Mouse (Mus musculus): Measurements from ENCODE around the gene Mpeg1. TPM values are rescaled to one million over a fixed set of nuclear protein-coding genes. Genes with fewer than 3 reads are reported as not detected.

Mpeg1 gene
- polyA plus RNA-seq (2014; fragmentation: Nextera tagmentation; extraction: Ambion mirVana): 0.28 and 0.41 TPM in 2 replicates

DNA sequence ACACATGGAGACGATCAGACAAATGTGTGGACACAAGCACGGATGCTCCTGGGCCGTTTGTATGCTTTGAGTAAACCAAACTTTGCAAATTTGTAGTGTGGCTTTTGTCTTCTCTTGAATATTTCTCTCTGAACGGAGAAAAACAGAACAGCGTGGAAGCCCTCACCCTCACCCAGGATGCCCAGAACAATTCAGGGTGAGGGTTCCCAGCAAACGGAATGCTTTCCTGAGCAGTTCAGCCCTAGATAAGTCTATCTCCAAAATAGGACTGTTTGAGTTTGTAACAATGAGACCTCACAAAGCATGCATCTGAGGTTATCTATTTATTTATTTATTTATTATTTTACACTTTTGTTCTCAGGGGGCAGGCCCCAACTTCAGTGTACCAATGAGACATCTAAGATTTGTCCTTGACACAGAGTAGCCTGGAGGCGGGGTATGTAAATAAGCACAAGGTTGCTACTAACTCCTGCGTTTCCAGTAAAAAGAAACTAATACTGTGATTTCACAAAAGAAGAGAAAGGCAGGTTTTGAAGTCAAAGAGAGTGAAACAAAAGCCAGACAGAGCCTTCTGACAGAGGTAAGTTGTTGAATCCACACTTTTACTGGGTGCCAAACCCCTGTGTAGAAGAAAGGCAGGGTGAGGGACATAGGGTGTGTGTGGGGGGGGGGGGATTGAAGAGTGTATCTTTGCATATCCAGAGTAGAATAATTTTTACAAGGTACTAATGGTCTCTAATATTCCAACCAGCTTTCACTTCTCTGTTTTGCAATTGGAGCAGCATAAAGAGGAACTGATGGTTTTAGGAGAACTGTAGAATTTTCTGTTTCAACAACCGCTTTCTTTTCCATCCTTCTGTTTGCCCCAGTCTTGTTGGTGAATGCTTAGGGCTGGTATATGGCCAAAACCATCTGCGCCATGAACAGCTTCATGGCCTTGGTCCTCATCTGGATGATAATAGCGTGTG is at the start of gene Mpeg1:
Gene Mpeg1, plus strand, starts transcription at position 498 of the 968 bp plus-strand sequence.
- Histone ChIP-seq H3K9ac (ENCODE audit: low read length) (no peak within 1 kb of the TSS), H3K9me3 (ENCODE audit: control insufficient read depth, low read length) (no peaks in the 10 kb centered on the region), H3K27me3 (ENCODE audit: control insufficient read depth, insufficient read depth, low read length) (no peaks in the 10 kb centered on the region), H3K4me2 (ENCODE audit: low read depth, low read length, severe bottlenecking) (no peak within 1 kb of the TSS), H3K27ac (ENCODE audit: low read depth, low read length) (no peak within 1 kb of the TSS), H3K4me3 (ENCODE audit: low read depth, low read length) (no peak within 1 kb of the TSS), H3K36me3 (ENCODE audit: control insufficient read depth, insufficient read depth, low read length) (no peaks in the 10 kb centered on the region), H3K4me1 (replicated peaks; ENCODE audit: control insufficient read depth, insufficient read depth, low read length) (no peaks in the 10 kb centered on the region)
- DNase-seq (ENCODE audit: low spot score): peak; percentile 31
- 86% methylated on average over 11 of the region's 11 CpGs for WGBS
- ATAC-seq (replicated peaks; ENCODE audit: low FRiP score): no peak

GRCm38 (mm10) chr19:12413737-12414136 is 46.8 kb upstream of the Mpeg1 start:
- Histone ChIP-seq H3K9me3 (ENCODE audit: control insufficient read depth, low read length) (no peaks in the 10 kb centered on the region), H3K4me2 (ENCODE audit: low read depth, low read length, severe bottlenecking) (no peak overlapping the region), H3K36me3 (ENCODE audit: control insufficient read depth, insufficient read depth, low read length) (no peaks in the 10 kb centered on the region), H3K27me3 (ENCODE audit: control insufficient read depth, insufficient read depth, low read length) (no peaks in the 10 kb centered on the region), H3K4me3 (ENCODE audit: low read depth, low read length) (no peak overlapping the region), H3K27ac (ENCODE audit: low read depth, low read length) (no peak overlapping the region), H3K9ac (ENCODE audit: low read length) (no peak overlapping the region), H3K4me1 (replicated peaks; ENCODE audit: control insufficient read depth, insufficient read depth, low read length) (no peaks in the 10 kb centered on the region)
- DNase-seq (ENCODE audit: low spot score) (no peak), ATAC-seq (replicated peaks; ENCODE audit: low FRiP score) (no peak)

GRCm38 (mm10) chr19:12417361-12417760 is 43.2 kb upstream of the Mpeg1 start, which contains the start of gene Olfr1441:
Gene Olfr1441, plus strand, starts transcription at chr19:12417433.
- no peaks in the 10 kb centered on the region for H3K27me3 ChIP-seq (ENCODE audit: control insufficient read depth, insufficient read depth, low read length)
- no peak within 1 kb of the TSS for H3K4me3 ChIP-seq (ENCODE audit: low read depth, low read length)
- H3K9ac ChIP-seq (ENCODE audit: low read length): no peak within 1 kb of the TSS
- no peak within 1 kb of the TSS for H3K27ac ChIP-seq (ENCODE audit: low read depth, low read length)
- no peaks in the 10 kb centered on the region for H3K4me1 ChIP-seq (replicated peaks; ENCODE audit: control insufficient read depth, insufficient read depth, low read length)
- H3K4me2 ChIP-seq (ENCODE audit: low read depth, low read length, severe bottlenecking): no peak within 1 kb of the TSS
- DNase-seq (ENCODE audit: low spot score) (no peak), ATAC-seq (replicated peaks; ENCODE audit: low FRiP score) (no peak)
- H3K9me3 ChIP-seq (ENCODE audit: control insufficient read depth, low read length): no peaks in the 10 kb centered on the region
- H3K36me3 ChIP-seq (ENCODE audit: control insufficient read depth, insufficient read depth, low read length): no peaks in the 10 kb centered on the region

GRCm38 (mm10) chr19:12418312-12418711 is 42.3 kb upstream of the Mpeg1 start:
- no peak for DNase-seq (ENCODE audit: low spot score)
- H3K4me2 ChIP-seq (ENCODE audit: low read depth, low read length, severe bottlenecking): no peak overlapping the region
- no peaks in the 10 kb centered on the region for H3K27me3 ChIP-seq (ENCODE audit: control insufficient read depth, insufficient read depth, low read length)
- H3K36me3 ChIP-seq (ENCODE audit: control insufficient read depth, insufficient read depth, low read length): no peaks in the 10 kb centered on the region
- no peak for ATAC-seq (replicated peaks; ENCODE audit: low FRiP score)
- no peak overlapping the region for H3K4me3 ChIP-seq (ENCODE audit: low read depth, low read length)
- no peaks in the 10 kb centered on the region for H3K4me1 ChIP-seq (replicated peaks; ENCODE audit: control insufficient read depth, insufficient read depth, low read length)
- H3K9me3 ChIP-seq (ENCODE audit: control insufficient read depth, low read length): no peaks in the 10 kb centered on the region
- H3K27ac ChIP-seq (ENCODE audit: low read depth, low read length): no peak overlapping the region
- WGBS: 91% methylated on average over 3 of the region's 3 CpGs
- no peak overlapping the region for H3K9ac ChIP-seq (ENCODE audit: low read length)

DNA sequence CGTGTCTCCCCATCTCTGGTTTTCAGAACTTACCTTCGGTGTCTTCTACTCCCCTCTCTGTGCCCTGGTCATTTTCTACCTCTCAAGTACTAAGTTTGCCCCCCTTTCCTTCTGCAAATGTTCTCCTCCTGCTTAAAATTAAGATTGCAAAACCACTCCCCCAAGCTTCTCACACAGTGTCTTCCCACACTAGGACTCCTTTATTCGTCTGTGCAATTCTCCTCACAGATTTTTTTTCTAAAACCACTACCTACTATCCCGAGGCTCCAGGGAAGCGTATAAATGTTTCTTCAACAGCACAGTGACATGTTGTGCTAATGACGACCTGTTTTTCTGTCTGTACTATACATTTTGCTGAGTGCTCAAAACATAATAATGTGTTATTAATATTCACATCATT is 40.0 kb upstream of the Mpeg1 start:
- H3K4me2 ChIP-seq (ENCODE audit: low read depth, low read length, severe bottlenecking): no peak overlapping the region
- ATAC-seq (replicated peaks; ENCODE audit: low FRiP score) (no peak), DNase-seq (ENCODE audit: low spot score) (no peak)
- no peaks in the 10 kb centered on the region for H3K9me3 ChIP-seq (ENCODE audit: control insufficient read depth, low read length)
- WGBS: 83% methylated on average over 6 of the region's 6 CpGs
- H3K4me1 ChIP-seq (replicated peaks; ENCODE audit: control insufficient read depth, insufficient read depth, low read length): no peaks in the 10 kb centered on the region
- H3K9ac ChIP-seq (ENCODE audit: low read length): no peak overlapping the region
- H3K27me3 ChIP-seq (ENCODE audit: control insufficient read depth, insufficient read depth, low read length): no peaks in the 10 kb centered on the region
- no peaks in the 10 kb centered on the region for H3K36me3 ChIP-seq (ENCODE audit: control insufficient read depth, insufficient read depth, low read length)
- no peak overlapping the region for H3K4me3 ChIP-seq (ENCODE audit: low read depth, low read length)
- H3K27ac ChIP-seq (ENCODE audit: low read depth, low read length): no peak overlapping the region

DNA sequence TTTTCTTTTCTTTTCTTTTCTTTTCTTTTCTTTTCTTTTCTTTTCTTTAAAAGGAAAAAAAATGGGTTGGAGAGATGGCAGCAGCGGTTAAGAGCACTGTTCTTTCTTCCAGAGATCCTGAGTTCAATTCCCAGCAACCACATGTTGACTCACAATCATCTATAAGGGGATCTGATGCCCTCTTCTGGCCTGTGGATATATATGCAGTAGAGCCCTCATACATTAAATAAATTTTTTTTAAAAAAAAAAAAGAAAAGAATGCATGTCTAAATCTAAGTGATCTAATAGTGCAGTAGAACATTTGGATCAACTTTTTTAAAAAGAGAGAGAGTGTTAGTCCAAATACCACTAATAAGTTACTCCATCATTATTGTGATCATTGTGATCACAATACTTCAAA is 38.9 kb upstream of the Mpeg1 start:
- Histone ChIP-seq H3K9ac (ENCODE audit: low read length) (no peak overlapping the region), H3K9me3 (ENCODE audit: control insufficient read depth, low read length) (no peaks in the 10 kb centered on the region), H3K4me1 (replicated peaks; ENCODE audit: control insufficient read depth, insufficient read depth, low read length) (no peaks in the 10 kb centered on the region), H3K36me3 (ENCODE audit: control insufficient read depth, insufficient read depth, low read length) (no peaks in the 10 kb centered on the region), H3K4me3 (ENCODE audit: low read depth, low read length) (no peak overlapping the region), H3K27me3 (ENCODE audit: control insufficient read depth, insufficient read depth, low read length) (no peaks in the 10 kb centered on the region), H3K27ac (ENCODE audit: low read depth, low read length) (no peak overlapping the region), H3K4me2 (ENCODE audit: low read depth, low read length, severe bottlenecking) (no peak overlapping the region)
- DNase-seq (ENCODE audit: low spot score) (no peak), ATAC-seq (replicated peaks; ENCODE audit: low FRiP score) (no peak)
- WGBS: 56% methylated on average over 1 of the region's 1 CpGs

GRCm38 (mm10) chr19:12427101-12427500 is 33.5 kb upstream of the Mpeg1 start:
- WGBS: 93% methylated on average over 5 of the region's 5 CpGs
- Histone ChIP-seq H3K27ac (ENCODE audit: low read depth, low read length) (no peak overlapping the region), H3K9me3 (ENCODE audit: control insufficient read depth, low read length) (no peaks in the 10 kb centered on the region), H3K4me1 (replicated peaks; ENCODE audit: control insufficient read depth, insufficient read depth, low read length) (no peaks in the 10 kb centered on the region), H3K9ac (ENCODE audit: low read length) (no peak overlapping the region), H3K27me3 (ENCODE audit: control insufficient read depth, insufficient read depth, low read length) (no peaks in the 10 kb centered on the region), H3K4me2 (ENCODE audit: low read depth, low read length, severe bottlenecking) (no peak overlapping the region), H3K36me3 (ENCODE audit: control insufficient read depth, insufficient read depth, low read length) (no peaks in the 10 kb centered on the region), H3K4me3 (ENCODE audit: low read depth, low read length) (no peak overlapping the region)
- ATAC-seq (replicated peaks; ENCODE audit: low FRiP score): no peak
- no peak for DNase-seq (ENCODE audit: low spot score)

DNA sequence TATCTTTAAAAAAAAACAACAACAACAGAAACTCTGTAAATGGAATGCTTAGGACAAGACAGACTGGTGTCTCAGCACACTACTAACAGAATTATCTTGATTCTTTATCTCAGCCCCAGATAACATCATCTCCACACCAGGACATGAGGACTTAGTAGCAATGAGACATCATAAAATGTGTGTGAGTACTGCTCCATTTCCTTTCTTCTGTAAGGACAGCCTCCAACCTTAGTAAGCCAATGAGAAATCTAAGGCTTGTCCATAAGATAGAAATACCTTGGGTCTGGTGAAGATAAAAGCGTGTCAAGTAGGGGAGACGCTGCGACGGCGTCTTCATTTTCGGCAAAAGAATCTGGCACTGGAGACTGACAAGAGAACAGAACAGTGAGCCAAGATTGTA is 33.0 kb upstream of the Mpeg1 start, which contains the start of gene Pfpl:
Gene Pfpl, plus strand, starts transcription at position 301 of the 400 bp plus-strand sequence.
- DNase-seq (ENCODE audit: low spot score) (no peak), ATAC-seq (replicated peaks; ENCODE audit: low FRiP score) (no peak)
- no peaks in the 10 kb centered on the region for H3K27me3 ChIP-seq (ENCODE audit: control insufficient read depth, insufficient read depth, low read length)
- H3K4me1 ChIP-seq (replicated peaks; ENCODE audit: control insufficient read depth, insufficient read depth, low read length): no peaks in the 10 kb centered on the region
- H3K27ac ChIP-seq (ENCODE audit: low read depth, low read length): no peak within 1 kb of the TSS
- 92% methylated on average over 6 of the region's 6 CpGs for whole genome bisulfite sequencing
- no peak within 1 kb of the TSS for H3K4me2 ChIP-seq (ENCODE audit: low read depth, low read length, severe bottlenecking)
- H3K36me3 ChIP-seq (ENCODE audit: control insufficient read depth, insufficient read depth, low read length): no peaks in the 10 kb centered on the region
- H3K9ac ChIP-seq (ENCODE audit: low read length): no peak within 1 kb of the TSS
- no peaks in the 10 kb centered on the region for H3K9me3 ChIP-seq (ENCODE audit: control insufficient read depth, low read length)
- H3K4me3 ChIP-seq (ENCODE audit: low read depth, low read length): no peak within 1 kb of the TSS

GRCm38 (mm10) chr19:12433033-12433432 is 27.5 kb upstream of the Mpeg1 start:
- Histone ChIP-seq H3K27ac (ENCODE audit: low read depth, low read length) (no peak overlapping the region), H3K27me3 (ENCODE audit: control insufficient read depth, insufficient read depth, low read length) (no peaks in the 10 kb centered on the region), H3K4me1 (replicated peaks; ENCODE audit: control insufficient read depth, insufficient read depth, low read length) (no peaks in the 10 kb centered on the region), H3K9me3 (ENCODE audit: control insufficient read depth, low read length) (no peaks in the 10 kb centered on the region), H3K9ac (ENCODE audit: low read length) (no peak overlapping the region), H3K4me2 (ENCODE audit: low read depth, low read length, severe bottlenecking) (no peak overlapping the region), H3K4me3 (ENCODE audit: low read depth, low read length) (no peak overlapping the region), H3K36me3 (ENCODE audit: control insufficient read depth, insufficient read depth, low read length) (no peaks in the 10 kb centered on the region)
- no peak for DNase-seq (ENCODE audit: low spot score)
- 7% methylated on average over 2 of the region's 2 CpGs for WGBS
- ATAC-seq (replicated peaks; ENCODE audit: low FRiP score): peak; percentile 76
